Comparison of ENCODE assay signal across 8 mouse cellular contexts in genomic region chr14:54650621-54651454, GRCm38 (mm10). TPM values are rescaled to one million over a fixed set of nuclear protein-coding genes. Genes with fewer than 3 reads are reported as not detected.
A peak's percentile ranks its signal among the peaks of the same experiment; 100 is the strongest.
DNase-seq lines count a peak whose midpoint lies in the region; ATAC-seq lines count a peak whose summit lies in the region.

No protein-coding gene starts in this region.

- no peak overlapping the region for H3K4me3 ChIP-seq in heart, embryonic 11.5 days (ENCODE audit: low read depth, low read length)
- no peak overlapping the region for H3K4me3 ChIP-seq in intestine, embryonic 16.5 days (ENCODE audit: low read length)
- no peak overlapping the region for H3K4me3 ChIP-seq in midbrain, embryonic 11.5 days (ENCODE audit: low read depth, low read length)

- no peaks in the 10 kb centered on the region for H3K9me3 ChIP-seq in heart, embryonic 11.5 days (replicated peaks; ENCODE audit: control insufficient read depth, low read length)
- no peaks in the 10 kb centered on the region for H3K9me3 ChIP-seq in intestine, embryonic 16.5 days (ENCODE audit: control insufficient read depth, low read length)
- H3K9me3 ChIP-seq in midbrain, embryonic 11.5 days (ENCODE audit: control insufficient read depth, low read length), result no peaks in the 10 kb centered on the region

- WGBS in heart, embryonic 11.5 days (ENCODE audit: insufficient replicate concordance), result 59% methylated on average over 23 of the region's 23 CpGs
- WGBS in intestine, embryonic 16.5 days, result 60% methylated on average over 23 of the region's 23 CpGs
- 66% methylated on average over 23 of the region's 23 CpGs for WGBS in midbrain, embryonic 11.5 days

- intact Hi-C loops in left cerebral cortex, postnatal 36 days (cut with DNase I), result loop anchor here (1.0 to 5.0 kb wide), 2 partner anchors 36 to 50 kb away; partner anchors contain the start of genes 1700123O20Rik and Acin1

- no peaks in the 10 kb centered on the region for H3K27me3 ChIP-seq in heart, embryonic 11.5 days (ENCODE audit: control insufficient read depth, insufficient read depth, low read length)
- H3K27me3 ChIP-seq in intestine, embryonic 16.5 days (replicated peaks; ENCODE audit: control insufficient read depth, insufficient read depth, low read length), result no peaks in the 10 kb centered on the region
- no peaks in the 10 kb centered on the region for H3K27me3 ChIP-seq in midbrain, embryonic 11.5 days (ENCODE audit: control insufficient read depth, insufficient read depth, low read length)

- peaks cover 38% of the 10 kb centered on the region for H3K36me3 ChIP-seq in heart, embryonic 11.5 days (ENCODE audit: control insufficient read depth, insufficient read depth, low read length)
- H3K36me3 ChIP-seq in intestine, embryonic 16.5 days (ENCODE audit: control insufficient read depth, insufficient read depth, low read length), result peaks cover 37% of the 10 kb centered on the region
- peaks cover 31% of the 10 kb centered on the region for H3K36me3 ChIP-seq in midbrain, embryonic 11.5 days (ENCODE audit: control insufficient read depth, insufficient read depth, low read length)

- no peak; the same call in 1 of the 2 replicates for ATAC-seq in heart, embryonic 11.5 days (replicated peaks; ENCODE audit: insufficient number of reproducible peaks, low FRiP score, low TSS enrichment)
- ATAC-seq in intestine, embryonic 16.5 days, result peak; percentile 45
- ATAC-seq in midbrain, embryonic 11.5 days (ENCODE audit: low FRiP score), result peak; percentile 38; the same call in 1 of the 2 replicates

- H3K4me2 ChIP-seq in heart, embryonic 11.5 days, result no peak overlapping the region
- no peak overlapping the region for H3K4me2 ChIP-seq in intestine, embryonic 16.5 days (ENCODE audit: low read depth, low read length)
- no peak overlapping the region for H3K4me2 ChIP-seq in midbrain, embryonic 11.5 days

- DNase-seq in heart, adult 11 months, result peak; percentile 95
- DNase-seq in embryo, embryonic 10 days (ENCODE audit: low spot score), result peak; percentile 94
- peak; percentile 59 for DNase-seq in gastrocnemius, postnatal 25 days
- DNase-seq in left cerebral cortex, postnatal 36 days (ENCODE audit: low spot score in 2 of 2), result peak; percentile 65 to 74
- DNase-seq in midbrain, embryonic 11.5 days (ENCODE audit: low spot score, missing footprints), result peak; percentile 99
- DNase-seq in right cerebral cortex, postnatal 36 days (ENCODE audit: low spot score in 2 of 2), result peak; percentile 62 to 67

- H3K9ac ChIP-seq in heart, embryonic 11.5 days (ENCODE audit: low read depth, low read length), result no peak overlapping the region
- no peak overlapping the region for H3K9ac ChIP-seq in intestine, embryonic 16.5 days (ENCODE audit: low read depth, low read length)
- no peak overlapping the region for H3K9ac ChIP-seq in midbrain, embryonic 11.5 days (ENCODE audit: low read length)

- H3K4me1 ChIP-seq in heart, embryonic 11.5 days (ENCODE audit: control insufficient read depth, insufficient read depth, low read length), result peaks cover 25% of the 10 kb centered on the region
- H3K4me1 ChIP-seq in intestine, embryonic 16.5 days (ENCODE audit: control insufficient read depth, insufficient read depth, low read length), result peaks cover 31% of the 10 kb centered on the region
- peaks cover 25% of the 10 kb centered on the region for H3K4me1 ChIP-seq in midbrain, embryonic 11.5 days (ENCODE audit: control insufficient read depth, insufficient read depth, low read length)

- no peak overlapping the region for H3K27ac ChIP-seq in heart, embryonic 11.5 days (ENCODE audit: low read depth, low read length)
- H3K27ac ChIP-seq in intestine, embryonic 16.5 days (ENCODE audit: low read length), result no peak overlapping the region
- H3K27ac ChIP-seq in midbrain, embryonic 11.5 days (ENCODE audit: low read depth, low read length), result no peak overlapping the region

RNA-seq across cellular contexts. Expression of gene Cdh24, which starts 9.7 kb away (rescaled TPM):
- polyA plus RNA-seq in heart, embryonic 11.5 days (2014; fragmentation: Nextera tagmentation; extraction: Ambion mirVana), result 2.9 and 3.1 TPM in 2 replicates
- total RNA-seq in gastrocnemius, postnatal 25 days (2021), result under 1 TPM; 0.28 to 0.38 TPM
- polyA plus RNA-seq in intestine, embryonic 16.5 days (2015; fragmentation: Nextera tagmentation; extraction: Ambion mirVana), result 1.5 and 1.7 TPM in 2 replicates
- total RNA-seq in left cerebral cortex, postnatal 36 days (2021), result 1 to 10 TPM; 7.0 to 9.6 TPM
- 5.8 and 6.9 TPM in 2 replicates for polyA plus RNA-seq in midbrain, embryonic 11.5 days (2014; fragmentation: Nextera tagmentation; extraction: Ambion mirVana)

RNA-seq across cellular contexts. Expression of gene Gm17606, which starts 10.1 kb away (rescaled TPM):
- not detected in 2 replicates for polyA plus RNA-seq in heart, embryonic 11.5 days (2014; fragmentation: Nextera tagmentation; extraction: Ambion mirVana)
- not detected for total RNA-seq in gastrocnemius, postnatal 25 days (2021)
- polyA plus RNA-seq in intestine, embryonic 16.5 days (2015; fragmentation: Nextera tagmentation; extraction: Ambion mirVana), result not detected in 2 replicates
- total RNA-seq in left cerebral cortex, postnatal 36 days (2021), result not detected
- polyA plus RNA-seq in midbrain, embryonic 11.5 days (2014; fragmentation: Nextera tagmentation; extraction: Ambion mirVana), result not detected in 2 replicates

RNA-seq across cellular contexts. Expression of gene Psmb11, which starts 29.6 kb away (rescaled TPM):
- polyA plus RNA-seq in heart, embryonic 11.5 days (2014; fragmentation: Nextera tagmentation; extraction: Ambion mirVana), result not detected in 2 replicates
- total RNA-seq in gastrocnemius, postnatal 25 days (2021), result not detected
- not detected in 2 replicates for polyA plus RNA-seq in intestine, embryonic 16.5 days (2015; fragmentation: Nextera tagmentation; extraction: Ambion mirVana)
- under 1 TPM; 0.27 to 0.30 TPM for total RNA-seq in left cerebral cortex, postnatal 36 days (2021)
- 0.04 TPM in 1 of 2 replicates, not detected in the other for polyA plus RNA-seq in midbrain, embryonic 11.5 days (2014; fragmentation: Nextera tagmentation; extraction: Ambion mirVana)

RNA-seq across cellular contexts. Expression of gene Psmb5, which starts 33.0 kb away (rescaled TPM):
- polyA plus RNA-seq in heart, embryonic 11.5 days (2014; fragmentation: Nextera tagmentation; extraction: Ambion mirVana), result 364 and 386 TPM in 2 replicates
- total RNA-seq in gastrocnemius, postnatal 25 days (2021), result 100 to 1,000 TPM; 175 to 184 TPM
- polyA plus RNA-seq in intestine, embryonic 16.5 days (2015; fragmentation: Nextera tagmentation; extraction: Ambion mirVana), result 358 and 395 TPM in 2 replicates
- 100 to 1,000 TPM; 164 to 176 TPM for total RNA-seq in left cerebral cortex, postnatal 36 days (2021)
- 396 and 453 TPM in 2 replicates for polyA plus RNA-seq in midbrain, embryonic 11.5 days (2014; fragmentation: Nextera tagmentation; extraction: Ambion mirVana)

RNA-seq across cellular contexts. Expression of gene 1700123O20Rik, which starts 35.2 kb away (rescaled TPM):
- 56.7 and 60.8 TPM in 2 replicates for polyA plus RNA-seq in heart, embryonic 11.5 days (2014; fragmentation: Nextera tagmentation; extraction: Ambion mirVana)
- 10 to 100 TPM in 1 of 2 experiments, 1 to 10 TPM in 1; 8.4 to 10.0 TPM for total RNA-seq in gastrocnemius, postnatal 25 days (2021)
- 82.0 and 90.2 TPM in 2 replicates for polyA plus RNA-seq in intestine, embryonic 16.5 days (2015; fragmentation: Nextera tagmentation; extraction: Ambion mirVana)
- 10 to 100 TPM; 22.6 to 23.1 TPM for total RNA-seq in left cerebral cortex, postnatal 36 days (2021)
- polyA plus RNA-seq in midbrain, embryonic 11.5 days (2014; fragmentation: Nextera tagmentation; extraction: Ambion mirVana), result 95.7 and 96.7 TPM in 2 replicates
